In the genomic region with DNA sequence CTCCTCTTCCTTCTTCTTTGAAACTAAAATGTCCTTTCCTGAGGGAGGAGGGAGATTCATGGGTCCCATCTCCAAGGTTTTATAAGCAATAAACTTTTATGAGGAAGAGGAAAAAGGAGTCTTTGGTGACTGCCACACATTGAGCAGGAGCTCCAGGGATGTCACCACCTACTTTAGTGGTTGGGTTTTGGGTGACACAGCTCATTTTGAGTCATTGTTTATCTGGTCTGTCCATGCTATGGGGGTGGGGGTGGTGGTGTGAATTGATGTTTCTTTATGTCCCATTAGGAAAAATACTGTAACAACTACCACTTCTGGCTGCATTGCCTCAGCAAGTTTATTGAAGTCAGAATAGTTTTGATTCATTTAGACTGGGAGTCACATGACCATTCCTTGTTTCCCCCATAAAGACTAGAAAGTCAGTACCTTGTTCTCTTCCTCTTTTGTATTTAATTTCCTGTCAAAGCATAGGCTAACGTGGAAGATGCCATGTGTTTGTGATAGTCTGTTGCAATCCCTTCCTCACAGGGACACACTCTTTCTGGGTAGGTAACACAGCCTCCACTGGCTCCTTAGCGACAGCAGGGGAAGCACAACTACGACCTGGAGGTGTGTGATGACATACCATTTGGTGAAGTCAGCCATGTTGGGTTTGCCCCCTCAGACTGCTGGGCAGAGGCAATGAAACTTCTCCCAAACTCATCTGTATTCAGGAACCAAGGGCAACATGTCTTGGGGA, we compare ENCODE assay signal across 1 mouse cellular context.
TF ChIP-seq lines count a peak whose summit lies in the region.

No protein-coding gene starts in this region.

TF ChIP-seq in myocyte, 11 proteins besides CTCF, POLR2A, EP300 and RAD21 (continued from another document):
- no peak for TF ChIP-seq MYOG (IDR thresholded peaks at IDR 0.05; ENCODE audit: control insufficient read depth in 1 of 3, insufficient read depth in 1 of 3, insufficient read length in 2 of 3, low read depth in 2 of 3)
- no peak for TF ChIP-seq REST (IDR thresholded peaks at IDR 0.05; ENCODE audit: insufficient read depth, insufficient read length)
- peak; percentile 69 for TF ChIP-seq USF1 (IDR thresholded peaks at IDR 0.05; ENCODE audit: low read depth)
